Mouse (Mus musculus): Measurements from ENCODE around the gene Rps8. TPM values are rescaled to one million over a fixed set of nuclear protein-coding genes. Genes with fewer than 3 reads are reported as not detected.

Gene Rps8
- total RNA-seq, 2 experiments from 2014 or later = 512 to 526 TPM

GRCm38 (mm10) chr4:117123546-117124217, 32.4 kb downstream of the Rps8 start:
- no peak for DNase-seq (ENCODE audit: extremely low spot score in 1 of 2, low spot score in 2 of 2)
- no peak overlapping the region for H3K4me3 ChIP-seq
- intact Hi-C loops (cut with DNase I) = no loop called here
- H3K27ac ChIP-seq = no peak overlapping the region
- no peak for TF ChIP-seq CTCF (IDR thresholded peaks at IDR 0.05)

- no peak overlapping the region for H3K4me3 ChIP-seq
- intact Hi-C loops (cut with DNase I) = no loop called here
- DNase-seq (ENCODE audit: extremely low spot score in 1 of 2, low spot score in 2 of 2) = no peak
- TF ChIP-seq CTCF (IDR thresholded peaks at IDR 0.05) = no peak
- no peak overlapping the region for H3K27ac ChIP-seq
Observed at GRCm38 (mm10) chr4:117122209-117122608, 33.8 kb downstream of the Rps8 start.

- peak overlapping the region; percentile 92 for H3K4me3 ChIP-seq
- DNase-seq (ENCODE audit: extremely low spot score in 1 of 2, low spot score in 2 of 2) = peak; percentile 91 to 94
- H3K27ac ChIP-seq = peak overlapping the region; percentile 98
- peak; percentile 87 for TF ChIP-seq CTCF (IDR thresholded peaks at IDR 0.05)
- intact Hi-C loops (cut with DNase I) = loop anchor here (2.0 kb wide), 1 partner anchor 126 kb away; the partner anchor contains the start of genes Hectd3 and Urod
Observed at GRCm38 (mm10) chr4:117120445-117121414, 35.3 kb downstream of the Rps8 start.

- H3K27ac ChIP-seq = peak overlapping the region; percentile 98
- peak overlapping the region; percentile 92 for H3K4me3 ChIP-seq
- TF ChIP-seq CTCF (IDR thresholded peaks at IDR 0.05) = no peak
- DNase-seq (ENCODE audit: extremely low spot score in 1 of 2, low spot score in 2 of 2) = no peak
- intact Hi-C loops (cut with DNase I) = loop anchor here (2.0 kb wide), 1 partner anchor 125 kb away; the partner anchor contains the start of genes Hectd3 and Urod
Observed at GRCm38 (mm10) chr4:117120052-117120444, 36.0 kb downstream of the Rps8 start.

- H3K4me3 ChIP-seq = peak overlapping the region; percentile 92
- H3K27ac ChIP-seq = peak overlapping the region; percentile 98
- TF ChIP-seq CTCF (IDR thresholded peaks at IDR 0.05) = no peak
- intact Hi-C loops (cut with DNase I) = loop anchor here (2.0 kb wide), 1 partner anchor 125 kb away; the partner anchor contains the start of genes Hectd3 and Urod
- DNase-seq (ENCODE audit: extremely low spot score in 1 of 2, low spot score in 2 of 2) = no peak
Observed at GRCm38 (mm10) chr4:117119636-117120035, 36.4 kb downstream of the Rps8 start.

- TF ChIP-seq CTCF (IDR thresholded peaks at IDR 0.05) = no peak
- DNase-seq (ENCODE audit: extremely low spot score in 1 of 2, low spot score in 2 of 2) = no peak
Observed at GRCm38 (mm10) chr4:117117931-117118330, 38.1 kb downstream of the Rps8 start.

GRCm38 (mm10) chr4:117115592-117115991, 40.5 kb downstream of the Rps8 start:
- Histone ChIP-seq H3K27ac (no peak overlapping the region), H3K4me3 (no peak overlapping the region)
- intact Hi-C loops (cut with DNase I) = no loop called here
- TF ChIP-seq CTCF (IDR thresholded peaks at IDR 0.05) = no peak
- DNase-seq (ENCODE audit: extremely low spot score in 1 of 2, low spot score in 2 of 2) = no peak

More at GRCm38 (mm10) chr4:117117931-117118330, 38.1 kb downstream of the Rps8 start:
- Histone ChIP-seq H3K4me3 (no peak overlapping the region), H3K27ac (no peak overlapping the region)
- intact Hi-C loops (cut with DNase I) = no loop called here

GRCm38 (mm10) chr4:117113237-117113636, 42.8 kb downstream of the Rps8 start:
- no peak; the same call in 1 of the 2 replicates for TF ChIP-seq CTCF (IDR thresholded peaks at IDR 0.05)
- no peak for DNase-seq (ENCODE audit: extremely low spot score in 1 of 2, low spot score in 2 of 2)
- no peak overlapping the region for H3K27ac ChIP-seq
- intact Hi-C loops (cut with DNase I) = no loop called here
- no peak overlapping the region for H3K4me3 ChIP-seq

GRCm38 (mm10) chr4:117110985-117111384, 45.1 kb downstream of the Rps8 start:
- no peak for DNase-seq (ENCODE audit: extremely low spot score in 1 of 2, low spot score in 2 of 2)
- TF ChIP-seq CTCF (IDR thresholded peaks at IDR 0.05) = no peak
- H3K4me3 ChIP-seq = no peak overlapping the region
- intact Hi-C loops (cut with DNase I) = no loop called here
- H3K27ac ChIP-seq = no peak overlapping the region

- intact Hi-C loops (cut with DNase I) = no loop called here
- Histone ChIP-seq H3K4me3 (no peak overlapping the region), H3K27ac (no peak overlapping the region)
- DNase-seq (ENCODE audit: extremely low spot score in 1 of 2, low spot score in 2 of 2) = no peak
- no peak for TF ChIP-seq CTCF (IDR thresholded peaks at IDR 0.05)
Observed at GRCm38 (mm10) chr4:117110249-117110648, 45.8 kb downstream of the Rps8 start.

- H3K4me3 ChIP-seq = no peak overlapping the region
- intact Hi-C loops (cut with DNase I) = no loop called here
- H3K27ac ChIP-seq = no peak overlapping the region
- no peak for TF ChIP-seq CTCF (IDR thresholded peaks at IDR 0.05)
- no peak for DNase-seq (ENCODE audit: extremely low spot score in 1 of 2, low spot score in 2 of 2)
Observed at GRCm38 (mm10) chr4:117109330-117109729, 46.7 kb downstream of the Rps8 start.

GRCm38 (mm10) chr4:117108524-117108849, 47.6 kb downstream of the Rps8 start:
- Histone ChIP-seq H3K4me3 (no peak overlapping the region), H3K27ac (no peak overlapping the region)
- no peak for TF ChIP-seq CTCF (IDR thresholded peaks at IDR 0.05)
- DNase-seq (ENCODE audit: extremely low spot score in 1 of 2, low spot score in 2 of 2) = no peak
- intact Hi-C loops (cut with DNase I) = no loop called here
